Mouse (Mus musculus) intestine, embryonic 15.5 days (tissue): Measurements from ENCODE around the gene Vmn1r230. TPM values are rescaled to one million over a fixed set of nuclear protein-coding genes. Genes with fewer than 3 reads are reported as not detected.

ENCODE experiments used
- ATAC-seq: fragments of 200-750 bp; cut with Nextera tagmentation; 2 replicates; pipeline ENCODE4 v1.8.0; 2017; ENCODE audit warnings: moderate TSS enrichment, moderate library complexity
- H3K27ac ChIP-seq: fragments of 300-500 bp; sonication (generic); 2 replicates; pipeline ENCODE4 v1.5.1; 2015; ENCODE audit warnings: mild to moderate bottlenecking, inconsistent platforms
- H3K27me3 ChIP-seq: fragments of 300-500 bp; sonication (generic); replicated peaks from 2 replicates; pipeline ENCODE4 v1.6.1; 2015; ENCODE audit warnings: inconsistent platforms
- H3K36me3 ChIP-seq: fragments of 300-500 bp; sonication (generic); 2 replicates; pipeline ENCODE4 v1.6.1; 2015; ENCODE audit warnings: inconsistent platforms
- H3K4me1 ChIP-seq: fragments of 300-500 bp; sonication (generic); replicated peaks from 2 replicates; pipeline ENCODE4 v1.6.1; 2015; ENCODE audit warnings: inconsistent platforms
- H3K4me2 ChIP-seq: fragments of 300-500 bp; sonication (generic); replicated peaks from 2 replicates; pipeline ENCODE4 v1.6.1; 2015; ENCODE audit warnings: mild to moderate bottlenecking, inconsistent platforms
- H3K4me3 ChIP-seq: fragments of 300-500 bp; sonication (generic); replicated peaks from 2 replicates; pipeline ENCODE4 v1.5.1; 2015; ENCODE audit warnings: inconsistent platforms
- H3K9ac ChIP-seq: fragments of 300-500 bp; sonication (generic); 2 replicates; pipeline ENCODE4 v1.6.1; 2015; ENCODE audit warnings: inconsistent platforms
- H3K9me3 ChIP-seq: fragments of 300-500 bp; sonication (generic); 2 replicates; pipeline ENCODE4 v1.6.1; 2016; ENCODE audit warnings: inconsistent platforms
- WGBS: fragments of 180-500 bp; shearing (Covaris S2); methylation state at CpG from one replicate; pipeline ENCODE4 v1.1.7; 2015; 5-methylcytosine and 5-hydroxymethylcytosine counted together
- polyA plus RNA-seq: library from polyadenylated mRNA; unstranded; fragments of >200 nt; fragmentation: Nextera tagmentation; extraction: Ambion mirVana; gene quantifications from 2 replicates; pipeline ENCODE4 v1.2.1, GENCODE M21; 2015

Vmn1r230 gene
- polyA plus RNA-seq: not detected in 2 replicates

DNA sequence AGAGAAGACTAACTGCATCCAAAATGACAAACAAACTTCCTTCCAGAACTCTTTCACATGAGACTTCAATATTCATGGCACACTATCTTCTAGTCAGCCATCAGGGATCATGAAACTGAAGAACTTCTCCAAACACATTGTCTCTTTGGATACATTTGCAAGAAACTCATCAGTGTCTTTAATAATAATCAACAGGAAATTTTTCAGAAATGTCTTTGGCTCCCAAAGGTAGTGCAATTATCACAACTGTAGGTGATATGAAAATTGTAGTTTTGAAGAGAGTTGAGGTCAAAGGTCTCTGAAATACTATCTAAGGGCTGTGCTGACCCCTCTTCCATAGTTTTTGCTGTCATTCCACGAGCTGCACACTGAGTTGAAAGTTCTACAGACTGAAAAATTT lies at the start of gene Vmn1r230:
TSS of gene Vmn1r230 (plus strand) at position 301 of the 400 bp plus-strand sequence.
- no peak for ATAC-seq
- H3K4me1 ChIP-seq: no peaks in the 10 kb centered on the region
- no peaks in the 10 kb centered on the region for H3K36me3 ChIP-seq
- no peak within 1 kb of the TSS for H3K4me2 ChIP-seq
- no peak within 1 kb of the TSS for H3K4me3 ChIP-seq
- WGBS: 15% methylated on average over 1 of the region's 1 CpGs
- no peak within 1 kb of the TSS for H3K27ac ChIP-seq
- H3K27me3 ChIP-seq: no peaks in the 10 kb centered on the region
- no peaks in the 10 kb centered on the region for H3K9me3 ChIP-seq
- no peak within 1 kb of the TSS for H3K9ac ChIP-seq

- Histone ChIP-seq H3K4me1 (no peaks in the 10 kb centered on the region), H3K27me3 (no peaks in the 10 kb centered on the region), H3K4me2 (no peak within 1 kb of the TSS), H3K4me3 (no peak within 1 kb of the TSS), H3K36me3 (no peaks in the 10 kb centered on the region), H3K27ac (no peak within 1 kb of the TSS), H3K9me3 (no peaks in the 10 kb centered on the region), H3K9ac (no peak within 1 kb of the TSS)
- 46% methylated on average over 1 of the region's 1 CpGs for WGBS
- ATAC-seq: no peak
Measured at GRCm38 (mm10) chr17:20811255-20811654, 29.0 kb upstream of the Vmn1r230 start, which contains the start of gene Vmn1r229. TSS of gene Vmn1r229 (plus strand) at chr17:20811555.

Other genes with a start within 250 kb of the Vmn1r230 start
- gene Vmn2r110, start 244.0 kb upstream of the Vmn1r230 start, polyA plus RNA-seq: 0.04 TPM in 1 of 2 replicates, not detected in the other
- not detected in 2 replicates for gene Fpr-rs3, start 215.6 kb upstream of the Vmn1r230 start, polyA plus RNA-seq
- gene Vmn1r226, start 157.6 kb upstream of the Vmn1r230 start, polyA plus RNA-seq: not detected in 2 replicates
- not detected in 2 replicates for gene Vmn1r227, start 110.6 kb upstream of the Vmn1r230 start, polyA plus RNA-seq
- gene Vmn1r228, start 54.3 kb upstream of the Vmn1r230 start, polyA plus RNA-seq: not detected in 2 replicates
- gene Vmn1r229, start 28.9 kb upstream of the Vmn1r230 start, polyA plus RNA-seq: not detected in 2 replicates
- gene Vmn1r231, start 64.6 kb downstream of the Vmn1r230 start, polyA plus RNA-seq: not detected in 2 replicates
- not detected in 2 replicates for gene Vmn1r232, start 79.3 kb downstream of the Vmn1r230 start, polyA plus RNA-seq
- 337 and 339 TPM in 2 replicates for gene Ppp2r1a, start 104.9 kb downstream of the Vmn1r230 start, polyA plus RNA-seq
- not detected in 2 replicates for gene Vmn1r233, start 156.0 kb downstream of the Vmn1r230 start, polyA plus RNA-seq
- 10.2 and 11.3 TPM in 2 replicates for gene Zfp160, start 168.5 kb downstream of the Vmn1r230 start, polyA plus RNA-seq